Mouse (Mus musculus): Measurements from ENCODE around the gene Paqr7. TPM values are rescaled to one million over a fixed set of nuclear protein-coding genes. Genes with fewer than 3 reads are reported as not detected.

The Paqr7 gene
- polyA plus RNA-seq, 1 experiment: 78.7 TPM

- H3K4me1 ChIP-seq (ENCODE audit: control insufficient read depth, insufficient read depth, low read length): no peaks in the 10 kb centered on the region
- TF ChIP-seq POLR2A (IDR thresholded peaks at IDR 0.05; ENCODE audit: extremely low read depth, insufficient read depth, low read length) (no peak), CTCF (IDR thresholded peaks at IDR 0.05; ENCODE audit: extremely low read depth, insufficient read depth, low read length) (no peak)
- H3K27ac ChIP-seq (ENCODE audit: insufficient read depth, low read length): no peak overlapping the region
- 0 out of 2 replicates have a peak overlapping the region, but pooled peaks have one; percentile 12 for H3K4me3 ChIP-seq (ENCODE audit: insufficient read depth, low read length)
These were observed 13.9 kb downstream of the Paqr7 start for GRCm38 (mm10) chr4:134510396-134510795.

- TF ChIP-seq POLR2A (IDR thresholded peaks at IDR 0.05; ENCODE audit: extremely low read depth, insufficient read depth, low read length) (no peak), CTCF (IDR thresholded peaks at IDR 0.05; ENCODE audit: extremely low read depth, insufficient read depth, low read length) (no peak)
- H3K27ac ChIP-seq (ENCODE audit: insufficient read depth, low read length): no peak within 1 kb of the TSS
- no peaks in the 10 kb centered on the region for H3K4me1 ChIP-seq (ENCODE audit: control insufficient read depth, insufficient read depth, low read length)
- H3K4me3 ChIP-seq (ENCODE audit: insufficient read depth, low read length): peak within 1 kb of the TSS; percentile 12
These were observed 14.4 kb downstream of the Paqr7 start, which contains the start of gene Aunip for GRCm38 (mm10) chr4:134510845-134511411. Aunip (plus strand) TSS chr4:134510999.

- H3K4me3 ChIP-seq (ENCODE audit: insufficient read depth, low read length): no peak overlapping the region
- no peaks in the 10 kb centered on the region for H3K4me1 ChIP-seq (ENCODE audit: control insufficient read depth, insufficient read depth, low read length)
- TF ChIP-seq CTCF (IDR thresholded peaks at IDR 0.05; ENCODE audit: extremely low read depth, insufficient read depth, low read length): no peak
- TF ChIP-seq POLR2A (IDR thresholded peaks at IDR 0.05; ENCODE audit: extremely low read depth, insufficient read depth, low read length): no peak
- no peak overlapping the region for H3K27ac ChIP-seq (ENCODE audit: insufficient read depth, low read length)
These were observed 15.2 kb downstream of the Paqr7 start for GRCm38 (mm10) chr4:134511730-134512129.

GRCm38 (mm10) chr4:134512798-134513197 lies 16.3 kb downstream of the Paqr7 start:
- TF ChIP-seq CTCF (IDR thresholded peaks at IDR 0.05; ENCODE audit: extremely low read depth, insufficient read depth, low read length) (peak; percentile 2; the same call in 1 of the 2 replicates), POLR2A (IDR thresholded peaks at IDR 0.05; ENCODE audit: extremely low read depth, insufficient read depth, low read length) (no peak)
- Histone ChIP-seq H3K27ac (ENCODE audit: insufficient read depth, low read length) (no peak overlapping the region), H3K4me1 (ENCODE audit: control insufficient read depth, insufficient read depth, low read length) (peaks cover 5% of the 10 kb centered on the region), H3K4me3 (ENCODE audit: insufficient read depth, low read length) (no peak overlapping the region)

GRCm38 (mm10) chr4:134514309-134514930 lies 17.9 kb downstream of the Paqr7 start:
- no peak overlapping the region for H3K4me3 ChIP-seq (ENCODE audit: insufficient read depth, low read length)
- peaks cover 5% of the 10 kb centered on the region for H3K4me1 ChIP-seq (ENCODE audit: control insufficient read depth, insufficient read depth, low read length)
- no peak for TF ChIP-seq CTCF (IDR thresholded peaks at IDR 0.05; ENCODE audit: extremely low read depth, insufficient read depth, low read length)
- TF ChIP-seq POLR2A (IDR thresholded peaks at IDR 0.05; ENCODE audit: extremely low read depth, insufficient read depth, low read length): no peak
- no peak overlapping the region for H3K27ac ChIP-seq (ENCODE audit: insufficient read depth, low read length)

DNA sequence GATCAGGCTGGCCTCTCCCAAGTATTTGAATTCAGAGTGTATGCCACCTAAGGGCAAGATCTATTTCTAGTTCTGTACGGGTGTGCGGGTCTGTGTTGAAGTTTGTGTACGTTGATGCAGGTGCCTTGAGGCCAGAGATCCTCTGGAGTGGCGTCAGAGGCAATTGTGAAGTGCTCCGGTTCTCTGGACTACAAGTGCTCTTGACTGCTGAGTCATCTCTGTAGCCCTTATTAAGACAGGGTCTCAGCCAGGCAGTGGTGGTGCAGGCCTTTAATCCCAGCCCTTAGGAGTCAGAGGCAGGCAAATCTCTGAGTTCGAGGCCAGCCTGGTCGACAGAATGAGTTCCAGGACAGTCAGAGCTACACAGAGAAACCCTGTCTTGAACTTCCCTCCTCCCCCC lies 19.1 kb downstream of the Paqr7 start:
- no peak overlapping the region for H3K27ac ChIP-seq (ENCODE audit: insufficient read depth, low read length)
- no peak for TF ChIP-seq CTCF (IDR thresholded peaks at IDR 0.05; ENCODE audit: extremely low read depth, insufficient read depth, low read length)
- TF ChIP-seq POLR2A (IDR thresholded peaks at IDR 0.05; ENCODE audit: extremely low read depth, insufficient read depth, low read length): no peak
- H3K4me3 ChIP-seq (ENCODE audit: insufficient read depth, low read length): no peak overlapping the region
- peaks cover 5% of the 10 kb centered on the region for H3K4me1 ChIP-seq (ENCODE audit: control insufficient read depth, insufficient read depth, low read length)

- TF ChIP-seq POLR2A (IDR thresholded peaks at IDR 0.05; ENCODE audit: extremely low read depth, insufficient read depth, low read length): no peak
- TF ChIP-seq CTCF (IDR thresholded peaks at IDR 0.05; ENCODE audit: extremely low read depth, insufficient read depth, low read length): no peak
- Histone ChIP-seq H3K27ac (ENCODE audit: insufficient read depth, low read length) (peak overlapping the region; percentile 74), H3K4me1 (ENCODE audit: control insufficient read depth, insufficient read depth, low read length) (peaks cover 5% of the 10 kb centered on the region), H3K4me3 (ENCODE audit: insufficient read depth, low read length) (no peak overlapping the region)
These were observed 20.5 kb downstream of the Paqr7 start for GRCm38 (mm10) chr4:134516981-134517380.

DNA sequence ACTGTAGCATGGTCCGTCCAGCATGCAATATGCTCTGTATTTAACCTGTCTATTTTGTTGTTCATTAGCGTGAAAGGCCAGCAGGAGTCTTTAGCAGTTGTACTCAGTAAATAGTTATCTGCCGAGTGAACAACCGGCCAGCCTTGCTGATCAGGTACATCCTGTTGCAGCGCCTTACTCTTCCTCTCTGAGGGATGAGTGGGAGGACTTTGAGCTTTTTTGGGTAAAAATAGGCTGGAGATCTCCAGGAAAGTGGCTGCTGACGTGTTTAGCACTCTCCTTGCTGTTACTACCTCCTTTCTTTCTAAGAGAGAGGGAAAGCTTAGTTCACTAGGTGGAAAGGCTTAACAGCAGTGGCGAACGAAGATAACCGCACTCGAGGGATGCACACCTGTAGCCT lies 21.2 kb downstream of the Paqr7 start:
- no peak overlapping the region for H3K27ac ChIP-seq (ENCODE audit: insufficient read depth, low read length)
- TF ChIP-seq CTCF (IDR thresholded peaks at IDR 0.05; ENCODE audit: extremely low read depth, insufficient read depth, low read length) (no peak), POLR2A (IDR thresholded peaks at IDR 0.05; ENCODE audit: extremely low read depth, insufficient read depth, low read length) (no peak)
- H3K4me1 ChIP-seq (ENCODE audit: control insufficient read depth, insufficient read depth, low read length): peaks cover 5% of the 10 kb centered on the region
- no peak overlapping the region for H3K4me3 ChIP-seq (ENCODE audit: insufficient read depth, low read length)

GRCm38 (mm10) chr4:134518541-134518940 lies 22.0 kb downstream of the Paqr7 start:
- no peak for TF ChIP-seq CTCF (IDR thresholded peaks at IDR 0.05; ENCODE audit: extremely low read depth, insufficient read depth, low read length)
- TF ChIP-seq POLR2A (IDR thresholded peaks at IDR 0.05; ENCODE audit: extremely low read depth, insufficient read depth, low read length): no peak
- peaks cover 5% of the 10 kb centered on the region for H3K4me1 ChIP-seq (ENCODE audit: control insufficient read depth, insufficient read depth, low read length)
- H3K4me3 ChIP-seq (ENCODE audit: insufficient read depth, low read length): no peak overlapping the region
- no peak overlapping the region for H3K27ac ChIP-seq (ENCODE audit: insufficient read depth, low read length)

- TF ChIP-seq POLR2A (IDR thresholded peaks at IDR 0.05; ENCODE audit: extremely low read depth, insufficient read depth, low read length): no peak
- no peak for TF ChIP-seq CTCF (IDR thresholded peaks at IDR 0.05; ENCODE audit: extremely low read depth, insufficient read depth, low read length)
- H3K4me1 ChIP-seq (ENCODE audit: control insufficient read depth, insufficient read depth, low read length): peaks cover 5% of the 10 kb centered on the region
These were observed 22.8 kb downstream of the Paqr7 start for GRCm38 (mm10) chr4:134519281-134519680.

More at GRCm38 (mm10) chr4:134519281-134519680, 22.8 kb downstream of the Paqr7 start:
- no peak overlapping the region for H3K4me3 ChIP-seq (ENCODE audit: insufficient read depth, low read length)
- H3K27ac ChIP-seq (ENCODE audit: insufficient read depth, low read length): no peak overlapping the region

Data from cortical plate, adult 2 months (tissue).